Mouse (Mus musculus) cerebellum, adult (tissue): Measurements from ENCODE around the gene Lrrfip2.

Experiments
- ATAC-seq: cut with Nextera tagmentation; 2 replicates; pipeline ENCODE4 v1.9.2; 2017; ENCODE audit warnings: mild to moderate bottlenecking, moderate library complexity, mixed read lengths; ENCODE audit not compliant: insufficient number of reproducible peaks, low FRiP score, low TSS enrichment

The Lrrfip2 gene

GRCm38 (mm10) chr9:111155764-111156458 lies 38.5 kb downstream of the Lrrfip2 start:
- no peak for ATAC-seq

- ATAC-seq, result no peak
Observed at GRCm38 (mm10) chr9:111159562-111159961, 42.2 kb downstream of the Lrrfip2 start.

GRCm38 (mm10) chr9:111161213-111161612 lies 43.8 kb downstream of the Lrrfip2 start:
- no peak for ATAC-seq

GRCm38 (mm10) chr9:111166612-111167011 lies 49.2 kb downstream of the Lrrfip2 start:
- ATAC-seq, result no peak

GRCm38 (mm10) chr9:111170430-111170829 lies 53.0 kb downstream of the Lrrfip2 start:
- ATAC-seq, result no peak

- no peak for ATAC-seq
Observed at GRCm38 (mm10) chr9:111174071-111174470, 56.7 kb downstream of the Lrrfip2 start.

- no peak for ATAC-seq
Observed at GRCm38 (mm10) chr9:111178971-111179370, 61.6 kb downstream of the Lrrfip2 start.

GRCm38 (mm10) chr9:111182176-111182575 lies 64.8 kb downstream of the Lrrfip2 start:
- no peak for ATAC-seq

- ATAC-seq, result no peak
Observed at GRCm38 (mm10) chr9:111184929-111185328, 67.5 kb downstream of the Lrrfip2 start.

GRCm38 (mm10) chr9:111186861-111187260 lies 69.5 kb downstream of the Lrrfip2 start:
- no peak for ATAC-seq

GRCm38 (mm10) chr9:111188731-111189130 lies 71.3 kb downstream of the Lrrfip2 start:
- no peak for ATAC-seq

- no peak for ATAC-seq
Observed at GRCm38 (mm10) chr9:111193211-111193610, 75.8 kb downstream of the Lrrfip2 start.

- no peak for ATAC-seq
Observed at GRCm38 (mm10) chr9:111197116-111197515, 79.7 kb downstream of the Lrrfip2 start.

- no peak for ATAC-seq
Observed at GRCm38 (mm10) chr9:111197712-111198111, 80.3 kb downstream of the Lrrfip2 start.

- ATAC-seq, result no peak
Observed at GRCm38 (mm10) chr9:111198332-111198731, 80.9 kb downstream of the Lrrfip2 start.

- no peak for ATAC-seq
Observed at GRCm38 (mm10) chr9:111200208-111200607, 82.8 kb downstream of the Lrrfip2 start.

- no peak for ATAC-seq
Observed at GRCm38 (mm10) chr9:111204601-111205375, 87.4 kb downstream of the Lrrfip2 start.

- ATAC-seq, result no peak
Observed at GRCm38 (mm10) chr9:111207683-111208082, 90.3 kb downstream of the Lrrfip2 start.

- no peak for ATAC-seq
Observed at GRCm38 (mm10) chr9:111208185-111208584, 90.8 kb downstream of the Lrrfip2 start.

- no peak for ATAC-seq
Observed at GRCm38 (mm10) chr9:111209158-111209699, 91.8 kb downstream of the Lrrfip2 start.

- no peak for ATAC-seq
Observed at GRCm38 (mm10) chr9:111210412-111210811, 93.0 kb downstream of the Lrrfip2 start.
